26 mouse cellular contexts compared by ENCODE assay signal in genomic region chr2:158674759-158675158, GRCm38 (mm10).
"Had no signal": no experiment of that assay in that cellular context is flagged by ENCODE, and none has a peak within 500 bp of the region (broad histone marks: within the 10 kb centered on the region; RNA-seq: fewer than 3 reads in every experiment).

No protein-coding gene starts in this region.

- H3K9ac ChIP-seq: heart, embryonic 13.5 days; heart, embryonic 15.5 days; hindbrain, embryonic 13.5 days; hindbrain, embryonic 15.5 days; kidney, embryonic 15.5 days; limb, embryonic 13.5 days; limb, embryonic 15.5 days; liver, embryonic 12.5 days; liver, embryonic 14.5 days had no signal

- H3K36me3 ChIP-seq: heart, embryonic 13.5 days; heart, embryonic 15.5 days; hindbrain, embryonic 13.5 days; hindbrain, embryonic 15.5 days; kidney, embryonic 15.5 days; limb, embryonic 13.5 days; limb, embryonic 15.5 days; liver, embryonic 12.5 days had no signal

- H3K9me3 ChIP-seq: heart, embryonic 13.5 days; heart, embryonic 15.5 days; hindbrain, embryonic 13.5 days; hindbrain, embryonic 15.5 days; kidney, embryonic 15.5 days; limb, embryonic 13.5 days; limb, embryonic 15.5 days; liver, embryonic 12.5 days had no signal

- DNase-seq: gastrocnemius, postnatal 14 days; gastrocnemius, postnatal 36 days; heart, adult 11 months; heart, adult 2 months; heart, postnatal 14 days; heart, postnatal 36 days; kidney, adult 11 months; kidney, adult 2 months; kidney, adult 9 months; kidney, postnatal 14 days; kidney, postnatal 36 days; layer of hippocampus, postnatal 36 days; left cerebral cortex, postnatal 4 days had no signal

- ATAC-seq: hindbrain, postnatal 0 days; intestine, embryonic 16.5 days; liver, embryonic 12.5 days had no signal

- H3K4me1 ChIP-seq: liver, embryonic 12.5 days had no signal

- H3K4me2 ChIP-seq: heart, embryonic 11.5 days; heart, embryonic 13.5 days; heart, embryonic 15.5 days; hindbrain, embryonic 13.5 days; hindbrain, embryonic 15.5 days; kidney, embryonic 15.5 days; limb, embryonic 13.5 days; limb, embryonic 15.5 days; liver, embryonic 12.5 days had no signal

- H3K27ac ChIP-seq: heart, embryonic 13.5 days; heart, embryonic 15.5 days; hindbrain, embryonic 13.5 days; hindbrain, postnatal 0 days; kidney, postnatal 0 days; limb, embryonic 13.5 days; limb, embryonic 15.5 days; liver, embryonic 12.5 days; liver, embryonic 14.5 days had no signal

- H3K4me3 ChIP-seq: heart, adult 2 months; heart, embryonic 13.5 days; heart, embryonic 15.5 days; hindbrain, embryonic 13.5 days; hindbrain, embryonic 15.5 days; kidney, embryonic 15.5 days; limb, embryonic 13.5 days; limb, embryonic 15.5 days; liver, embryonic 12.5 days had no signal
